Mouse (Mus musculus): ENCODE measurements at regions not wholly inside any gene's neighbourhood (a gene's known extent, or its start where the extent isn't known, plus 50 kb on each side); places are given as distances from the start of the nearest gene placed in this dataset.

GRCm38 (mm10) chr6:92316781-92317180 is 72.3 kb upstream of the Trh start:
- TF ChIP-seq EP300 (IDR thresholded peaks at IDR 0.05; ENCODE audit: low read depth) (no peak), CTCF (IDR thresholded peaks at IDR 0.05; ENCODE audit: low read depth) (no peak)
- DNase-seq (ENCODE audit: low read depth in 3 of 3, low spot score in 3 of 3) (no peak), ATAC-seq (ENCODE audit: insufficient read depth) (no peak)
- WGBS (ENCODE audit: insufficient replicate concordance): 69% methylated on average over 4 of the region's 4 CpGs
- Histone ChIP-seq H3K36me3 (replicated peaks; ENCODE audit: control insufficient read depth, insufficient read depth, low read depth) (no peaks in the 10 kb centered on the region), H3K9ac (replicated peaks) (no peak overlapping the region), H3K4me2 (ENCODE audit: low read depth) (no peak overlapping the region), H3K4me1 (replicated peaks; ENCODE audit: control insufficient read depth in 2 of 2, insufficient read depth in 2 of 2, low read length in 1 of 2) (no peaks in the 10 kb centered on the region), H3K27me3 (ENCODE audit: control insufficient read depth, insufficient read depth, low read length) (no peaks in the 10 kb centered on the region), H3K27ac (no peak overlapping the region), H3K4me3 (ENCODE audit: insufficient read depth in 1 of 2, low read depth in 2 of 2, low read length in 2 of 2) (no peak overlapping the region), H3K9me3 (ENCODE audit: control insufficient read depth, low read length) (no peaks in the 10 kb centered on the region)

- Histone ChIP-seq H3K9me3 (ENCODE audit: control insufficient read depth, low read length) (no peaks in the 10 kb centered on the region), H3K36me3 (replicated peaks; ENCODE audit: control insufficient read depth, insufficient read depth, low read depth) (no peaks in the 10 kb centered on the region), H3K27ac (no peak overlapping the region), H3K9ac (replicated peaks) (no peak overlapping the region), H3K4me3 (ENCODE audit: insufficient read depth in 1 of 2, low read depth in 2 of 2, low read length in 2 of 2) (no peak overlapping the region), H3K4me1 (replicated peaks; ENCODE audit: control insufficient read depth in 2 of 2, insufficient read depth in 2 of 2, low read length in 1 of 2) (peaks cover 0 to 9% of the 10 kb centered on the region in 2 experiments; a peak in 2 of 4 replicates), H3K4me2 (ENCODE audit: low read depth) (no peak overlapping the region), H3K27me3 (ENCODE audit: control insufficient read depth, insufficient read depth, low read length) (no peaks in the 10 kb centered on the region)
- TF ChIP-seq EP300 (IDR thresholded peaks at IDR 0.05; ENCODE audit: low read depth) (no peak), CTCF (IDR thresholded peaks at IDR 0.05; ENCODE audit: low read depth) (no peak)
- no peak for ATAC-seq (ENCODE audit: insufficient read depth)
- DNase-seq (ENCODE audit: low read depth in 3 of 3, low spot score in 3 of 3): no peak
- 37% methylated on average over 4 of the region's 4 CpGs for WGBS (ENCODE audit: insufficient replicate concordance)
Observed at GRCm38 (mm10) chr6:92304109-92304508, 59.7 kb upstream of the Trh start.

GRCm38 (mm10) chr6:92303266-92303665 is 58.8 kb upstream of the Trh start:
- Histone ChIP-seq H3K9me3 (ENCODE audit: control insufficient read depth, low read length) (no peaks in the 10 kb centered on the region), H3K4me2 (ENCODE audit: low read depth) (no peak overlapping the region), H3K36me3 (replicated peaks; ENCODE audit: control insufficient read depth, insufficient read depth, low read depth) (no peaks in the 10 kb centered on the region), H3K4me1 (replicated peaks; ENCODE audit: control insufficient read depth in 2 of 2, insufficient read depth in 2 of 2, low read length in 1 of 2) (peaks cover 0 to 9% of the 10 kb centered on the region in 2 experiments; a peak in 2 of 4 replicates), H3K27me3 (ENCODE audit: control insufficient read depth, insufficient read depth, low read length) (no peaks in the 10 kb centered on the region), H3K9ac (replicated peaks) (no peak overlapping the region), H3K27ac (no peak overlapping the region), H3K4me3 (ENCODE audit: insufficient read depth in 1 of 2, low read depth in 2 of 2, low read length in 2 of 2) (no peak overlapping the region)
- ATAC-seq (ENCODE audit: insufficient read depth) (peak; percentile 47; the same call in 1 of the 2 replicates), DNase-seq (ENCODE audit: low read depth in 3 of 3, low spot score in 3 of 3) (no peak)
- TF ChIP-seq CTCF (IDR thresholded peaks at IDR 0.05; ENCODE audit: low read depth) (no peak), EP300 (IDR thresholded peaks at IDR 0.05; ENCODE audit: low read depth) (peak; percentile 42; the same call in 1 of the 2 replicates)
- 51% methylated on average over 1 of the region's 1 CpGs for WGBS (ENCODE audit: insufficient replicate concordance)
